In genomic region chr16:5013054-5013838, GRCm38 (mm10) we compare ENCODE assay signal across 8 mouse cellular contexts. TPM values are rescaled to one million over a fixed set of nuclear protein-coding genes. Genes with fewer than 3 reads are reported as not detected.
DNase-seq lines count a peak whose midpoint lies in the region; ATAC-seq and TF ChIP-seq lines count a peak whose summit lies in the region.

TSS of gene Rogdi (minus strand) at chr16:5013553.

- peak; percentile 98 for ATAC-seq in frontal cortex, adult (ENCODE audit: low TSS enrichment)
- ATAC-seq in lung, postnatal 0 days = peak; percentile 99

- H3K36me3 ChIP-seq in hindbrain, embryonic 10.5 days = peaks cover 52% of the 10 kb centered on the region
- H3K36me3 ChIP-seq in lung, postnatal 0 days (ENCODE audit: insufficient read depth, low read length) = peaks cover 20% of the 10 kb centered on the region

- peak; percentile 50 for TF ChIP-seq CTCF in lung, postnatal 0 days (IDR thresholded peaks at IDR 0.05)

- H3K27ac ChIP-seq in hindbrain, embryonic 10.5 days = peak within 1 kb of the TSS; percentile 88
- H3K27ac ChIP-seq in lung, postnatal 0 days (ENCODE audit: low read length) = peak within 1 kb of the TSS; percentile 43; the same call in 1 of the 2 replicates

- H3K9me3 ChIP-seq in hindbrain, embryonic 10.5 days = no peaks in the 10 kb centered on the region
- no peaks in the 10 kb centered on the region for H3K9me3 ChIP-seq in lung, postnatal 0 days (ENCODE audit: low read length)

- H3K4me1 ChIP-seq in hindbrain, embryonic 10.5 days (replicated peaks) = peaks cover 21% of the 10 kb centered on the region
- peaks cover 9% of the 10 kb centered on the region; the same call in 1 of the 2 replicates for H3K4me1 ChIP-seq in lung, postnatal 0 days (ENCODE audit: insufficient read depth, low read depth, low read length)

- peak; percentile 99 for DNase-seq in MN1 (ENCODE audit: low spot score)
- DNase-seq in cerebellum, adult 9-10 months = peak; percentile 100
- DNase-seq in hindbrain, embryonic 10.5 days (ENCODE audit: low spot score) = peak; percentile 100
- DNase-seq in layer of hippocampus, adult 9-11 months = peak; percentile 100
- DNase-seq in lung, postnatal 0 days (ENCODE audit: low spot score) = peak; percentile 100
- peak; percentile 90 for DNase-seq in ovary, postnatal 14 days (ENCODE audit: low spot score)
- peak; percentile 97 for DNase-seq in thymus, postnatal 14 days

- H3K27me3 ChIP-seq in hindbrain, embryonic 10.5 days (ENCODE audit: insufficient read depth, poor library complexity, severe bottlenecking) = no peaks in the 10 kb centered on the region
- no peaks in the 10 kb centered on the region for H3K27me3 ChIP-seq in lung, postnatal 0 days (replicated peaks; ENCODE audit: insufficient read depth, low read length)

- no peak for TF ChIP-seq EP300 in lung, postnatal 0 days (IDR thresholded peaks at IDR 0.05)

- peak within 1 kb of the TSS; percentile 39; the same call in 1 of the 2 replicates for H3K9ac ChIP-seq in lung, postnatal 0 days (replicated peaks; ENCODE audit: low read depth)

- WGBS in hindbrain, embryonic 10.5 days = under 1% methylated on average over 63 of the region's 63 CpGs
- WGBS in lung, postnatal 0 days = under 1% methylated on average over 61 of the region's 63 CpGs

- H3K4me3 ChIP-seq in hindbrain, embryonic 10.5 days = peak within 1 kb of the TSS; percentile 77
- H3K4me3 ChIP-seq in lung, postnatal 0 days (ENCODE audit: low read depth, low read length) = peak within 1 kb of the TSS; percentile 65

- H3K4me2 ChIP-seq in lung, postnatal 0 days (replicated peaks; ENCODE audit: low read depth, low read length) = peak within 1 kb of the TSS; percentile 87

RNA-seq across cellular contexts. Expression of gene Rogdi, which starts in this region (rescaled TPM):
- polyA plus RNA-seq in hindbrain, embryonic 10.5 days (2016; fragmentation: Nextera tagmentation; extraction: Ambion mirVana) = 63.7 and 108 TPM in 2 replicates
- 58.9 and 60.4 TPM in 2 replicates for polyA plus RNA-seq in lung, postnatal 0 days (2015; fragmentation: Nextera tagmentation; extraction: Ambion mirVana)

Comparison
In these comparisons a context has a peak if more than half of its experiments do, and no peak if none do; other contexts are left out.
1. Peak in every context shown above with its lines: DNase-seq, ATAC-seq, H3K4me3 ChIP-seq and H3K27ac ChIP-seq.